Mouse (Mus musculus): ENCODE data around the gene Gpr88. TPM values are rescaled to one million over a fixed set of nuclear protein-coding genes. Genes with fewer than 3 reads are reported as not detected.
A peak's percentile ranks its signal among the peaks of the same experiment; 100 is the strongest.

Gene Gpr88
- polyA plus RNA-seq (2014; fragmentation: Nextera tagmentation; extraction: Ambion mirVana), result 1.8 and 2.8 TPM in 2 replicates

DNA sequence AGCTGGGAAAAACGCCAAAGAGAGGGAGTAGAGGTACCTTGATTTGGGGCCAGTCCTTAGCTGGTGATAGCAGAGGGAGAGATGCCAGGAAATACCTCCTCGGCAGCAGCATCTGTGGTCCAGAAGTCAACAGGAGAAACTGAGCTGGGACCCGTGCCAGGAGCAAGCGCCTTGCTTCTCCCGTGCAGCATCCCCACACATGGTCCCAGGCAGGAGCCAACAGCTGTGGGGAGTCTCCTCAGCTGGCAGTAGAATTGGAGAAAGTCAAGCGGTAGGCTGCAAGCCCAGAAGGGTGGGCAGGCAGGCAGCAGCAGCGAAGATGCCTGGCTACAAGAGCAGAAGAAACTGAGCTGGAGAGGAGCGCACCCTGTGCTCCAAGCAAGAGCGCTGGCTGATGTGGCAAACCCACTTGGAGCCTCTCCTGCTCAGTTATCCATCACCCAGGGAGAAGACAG, at the start of gene Gpr88:
Gene Gpr88, minus strand, starts transcription at position 427 of the 455 bp plus-strand sequence.
- Histone ChIP-seq H3K27ac (replicated peaks; ENCODE audit: low read depth, low read length) (no peak within 1 kb of the TSS), H3K27me3 (ENCODE audit: control insufficient read depth, insufficient read depth, low read length) (peaks cover 16% of the 10 kb centered on the region)
- WGBS, result 2% methylated on average over 9 of the region's 9 CpGs

DNA sequence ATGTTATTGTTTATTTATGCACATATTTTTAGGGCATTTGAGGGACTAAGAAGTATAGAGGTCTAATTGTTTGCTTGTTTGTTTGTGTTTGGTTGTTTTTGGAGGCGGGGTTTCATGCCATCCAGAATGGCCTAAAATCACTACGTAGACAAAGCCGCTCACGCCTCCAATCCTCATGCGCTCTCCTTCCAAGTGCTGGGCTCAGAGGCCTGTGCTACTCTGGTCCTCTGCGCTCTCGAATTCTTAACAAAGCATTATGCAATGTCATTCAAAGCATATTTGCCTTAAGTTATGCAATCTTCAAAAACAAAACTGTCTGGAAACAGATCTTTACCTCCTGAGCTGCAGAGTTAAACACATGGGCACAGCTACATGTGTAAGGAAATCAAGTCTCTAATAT, 49.3 kb upstream of the Gpr88 start:
- H3K27ac ChIP-seq (replicated peaks; ENCODE audit: low read depth, low read length), result no peak overlapping the region
- WGBS, result 95% methylated on average over 7 of the region's 7 CpGs
- no peak overlapping the region for H3K4me3 ChIP-seq (replicated peaks; ENCODE audit: low read depth, low read length)
- no peaks in the 10 kb centered on the region for H3K4me1 ChIP-seq (ENCODE audit: control insufficient read depth, insufficient read depth, low read length)
- 0 out of 2 replicates have a peak, but pooled peaks cover 9% of the 10 kb centered on the region for H3K36me3 ChIP-seq (ENCODE audit: control insufficient read depth, insufficient read depth, low read length)
- H3K9me3 ChIP-seq (ENCODE audit: control insufficient read depth, low read length), result no peaks in the 10 kb centered on the region
- DNase-seq (no peak), ATAC-seq (ENCODE audit: low FRiP score, low TSS enrichment) (no peak)
- H3K27me3 ChIP-seq (ENCODE audit: control insufficient read depth, insufficient read depth, low read length), result no peaks in the 10 kb centered on the region
- no peak overlapping the region for H3K9ac ChIP-seq (replicated peaks; ENCODE audit: low read length)
- H3K4me2 ChIP-seq (ENCODE audit: low read length), result no peak overlapping the region

More for the DNA sequence above, at the start of gene Gpr88:
- Histone ChIP-seq H3K9ac (replicated peaks; ENCODE audit: low read length) (peak within 1 kb of the TSS; percentile 55), H3K9me3 (ENCODE audit: control insufficient read depth, low read length) (no peaks in the 10 kb centered on the region), H3K4me2 (ENCODE audit: low read length) (peak within 1 kb of the TSS; percentile 100), H3K4me3 (replicated peaks; ENCODE audit: low read depth, low read length) (peak within 1 kb of the TSS; percentile 59), H3K36me3 (ENCODE audit: control insufficient read depth, insufficient read depth, low read length) (no peaks in the 10 kb centered on the region), H3K4me1 (ENCODE audit: control insufficient read depth, insufficient read depth, low read length) (peaks cover 12% of the 10 kb centered on the region)
- peak; percentile 71 for DNase-seq
- peak; percentile 31 for ATAC-seq (ENCODE audit: low FRiP score, low TSS enrichment)

DNA sequence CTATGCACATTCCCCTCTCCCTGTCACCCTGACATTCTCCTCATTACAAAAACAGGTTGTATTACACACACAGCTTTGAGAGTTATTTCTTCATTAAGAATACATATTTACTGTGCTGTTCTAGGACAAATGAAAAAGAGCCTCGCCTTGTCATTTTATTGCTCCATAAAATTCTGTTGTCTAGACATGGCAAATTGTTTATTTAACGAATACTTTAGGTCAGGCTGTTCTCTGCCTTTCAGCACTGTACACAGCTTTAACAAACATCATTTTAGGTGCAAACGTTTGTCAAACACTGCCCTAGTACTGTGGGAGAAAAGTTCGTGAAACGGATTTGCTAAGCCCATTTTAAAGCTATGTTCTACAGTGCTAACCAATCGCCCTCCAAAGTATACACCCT, 48.5 kb upstream of the Gpr88 start:
- Histone ChIP-seq H3K9ac (replicated peaks; ENCODE audit: low read length) (no peak overlapping the region), H3K4me2 (ENCODE audit: low read length) (no peak overlapping the region), H3K27ac (replicated peaks; ENCODE audit: low read depth, low read length) (no peak overlapping the region), H3K27me3 (ENCODE audit: control insufficient read depth, insufficient read depth, low read length) (no peaks in the 10 kb centered on the region), H3K36me3 (ENCODE audit: control insufficient read depth, insufficient read depth, low read length) (0 out of 2 replicates have a peak, but pooled peaks cover 16% of the 10 kb centered on the region), H3K4me3 (replicated peaks; ENCODE audit: low read depth, low read length) (no peak overlapping the region), H3K4me1 (ENCODE audit: control insufficient read depth, insufficient read depth, low read length) (no peaks in the 10 kb centered on the region), H3K9me3 (ENCODE audit: control insufficient read depth, low read length) (no peaks in the 10 kb centered on the region)
- no peak for ATAC-seq (ENCODE audit: low FRiP score, low TSS enrichment)
- DNase-seq, result no peak
- 88% methylated on average over 6 of the region's 6 CpGs for WGBS

DNA sequence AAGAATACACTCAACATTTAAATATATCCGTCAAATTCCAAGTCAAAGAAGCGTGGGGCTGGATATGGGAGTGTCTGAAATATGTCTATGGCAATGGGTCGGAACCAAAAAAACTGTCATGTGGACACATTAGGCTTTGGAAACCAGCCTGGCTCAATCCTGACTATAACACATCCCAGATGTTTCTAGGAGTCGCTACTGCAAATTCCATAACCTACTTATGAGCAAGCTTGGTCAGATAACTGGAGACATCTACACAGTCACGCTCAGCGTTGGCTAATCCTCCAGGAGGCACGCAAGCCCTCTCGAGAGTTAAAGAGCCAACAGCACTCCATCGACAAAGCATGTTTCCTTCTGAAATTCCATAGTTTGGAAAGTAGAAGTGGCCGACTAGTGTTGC, 45.4 kb upstream of the Gpr88 start:
- Histone ChIP-seq H3K36me3 (ENCODE audit: control insufficient read depth, insufficient read depth, low read length) (0 out of 2 replicates have a peak, but pooled peaks cover 18% of the 10 kb centered on the region), H3K4me1 (ENCODE audit: control insufficient read depth, insufficient read depth, low read length) (no peaks in the 10 kb centered on the region), H3K4me2 (ENCODE audit: low read length) (no peak overlapping the region), H3K9ac (replicated peaks; ENCODE audit: low read length) (no peak overlapping the region), H3K4me3 (replicated peaks; ENCODE audit: low read depth, low read length) (no peak overlapping the region), H3K27me3 (ENCODE audit: control insufficient read depth, insufficient read depth, low read length) (no peaks in the 10 kb centered on the region), H3K9me3 (ENCODE audit: control insufficient read depth, low read length) (no peaks in the 10 kb centered on the region), H3K27ac (replicated peaks; ENCODE audit: low read depth, low read length) (no peak overlapping the region)
- 93% methylated on average over 10 of the region's 10 CpGs for WGBS
- ATAC-seq (ENCODE audit: low FRiP score, low TSS enrichment) (no peak), DNase-seq (no peak)

DNA sequence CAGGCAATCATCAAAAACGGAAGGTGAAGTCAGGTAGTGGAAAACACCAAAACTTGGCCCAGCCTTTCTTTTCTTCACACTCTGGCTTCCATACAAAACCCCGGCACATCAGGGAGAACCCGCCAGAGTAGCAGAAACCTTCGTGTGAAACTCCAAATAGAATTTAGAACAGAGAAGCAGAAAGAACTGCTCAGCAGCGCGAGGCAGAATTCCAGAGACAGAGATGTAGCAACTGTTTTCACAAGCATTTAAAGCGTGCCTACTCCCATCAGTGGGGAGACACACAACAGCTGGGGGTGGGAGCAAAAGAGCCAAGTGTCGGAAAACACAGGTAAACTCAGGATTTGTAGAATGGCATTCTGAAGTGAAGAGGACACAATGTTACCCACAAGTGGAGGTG, 44.7 kb upstream of the Gpr88 start:
- Histone ChIP-seq H3K4me2 (ENCODE audit: low read length) (no peak overlapping the region), H3K9ac (replicated peaks; ENCODE audit: low read length) (no peak overlapping the region), H3K27ac (replicated peaks; ENCODE audit: low read depth, low read length) (no peak overlapping the region), H3K36me3 (ENCODE audit: control insufficient read depth, insufficient read depth, low read length) (peaks cover 25% of the 10 kb centered on the region; the same call in 1 of the 2 replicates), H3K4me3 (replicated peaks; ENCODE audit: low read depth, low read length) (no peak overlapping the region), H3K4me1 (ENCODE audit: control insufficient read depth, insufficient read depth, low read length) (no peaks in the 10 kb centered on the region), H3K9me3 (ENCODE audit: control insufficient read depth, low read length) (no peaks in the 10 kb centered on the region), H3K27me3 (ENCODE audit: control insufficient read depth, insufficient read depth, low read length) (no peaks in the 10 kb centered on the region)
- WGBS, result 90% methylated on average over 8 of the region's 8 CpGs
- no peak for ATAC-seq (ENCODE audit: low FRiP score, low TSS enrichment)
- DNase-seq, result no peak

DNA sequence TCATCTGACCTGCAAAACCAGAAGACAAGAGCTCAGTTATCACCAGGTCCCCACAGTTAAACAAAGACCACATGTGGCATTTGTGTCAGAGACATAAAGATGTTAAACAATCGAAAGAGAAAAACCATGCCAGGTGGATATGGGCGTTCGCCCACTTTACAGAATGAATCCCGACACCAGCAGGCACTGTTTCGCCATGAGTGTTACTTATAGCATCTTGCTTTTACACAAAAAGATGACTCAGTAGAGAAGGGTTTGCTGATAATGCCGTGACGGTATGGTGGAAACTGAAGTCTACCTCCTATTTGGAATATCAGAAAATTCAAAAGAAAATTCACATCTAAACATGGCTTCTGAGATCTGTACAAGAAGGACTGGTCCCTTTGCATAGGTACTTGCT, 43.9 kb upstream of the Gpr88 start:
- ATAC-seq (ENCODE audit: low FRiP score, low TSS enrichment) (no peak), DNase-seq (no peak)
- Histone ChIP-seq H3K9ac (replicated peaks; ENCODE audit: low read length) (no peak overlapping the region), H3K36me3 (ENCODE audit: control insufficient read depth, insufficient read depth, low read length) (peaks cover 22% of the 10 kb centered on the region; the same call in 1 of the 2 replicates), H3K27ac (replicated peaks; ENCODE audit: low read depth, low read length) (no peak overlapping the region), H3K27me3 (ENCODE audit: control insufficient read depth, insufficient read depth, low read length) (no peaks in the 10 kb centered on the region), H3K4me2 (ENCODE audit: low read length) (no peak overlapping the region), H3K9me3 (ENCODE audit: control insufficient read depth, low read length) (no peaks in the 10 kb centered on the region), H3K4me1 (ENCODE audit: control insufficient read depth, insufficient read depth, low read length) (no peaks in the 10 kb centered on the region), H3K4me3 (replicated peaks; ENCODE audit: low read depth, low read length) (no peak overlapping the region)
- WGBS, result 95% methylated on average over 7 of the region's 7 CpGs

DNA sequence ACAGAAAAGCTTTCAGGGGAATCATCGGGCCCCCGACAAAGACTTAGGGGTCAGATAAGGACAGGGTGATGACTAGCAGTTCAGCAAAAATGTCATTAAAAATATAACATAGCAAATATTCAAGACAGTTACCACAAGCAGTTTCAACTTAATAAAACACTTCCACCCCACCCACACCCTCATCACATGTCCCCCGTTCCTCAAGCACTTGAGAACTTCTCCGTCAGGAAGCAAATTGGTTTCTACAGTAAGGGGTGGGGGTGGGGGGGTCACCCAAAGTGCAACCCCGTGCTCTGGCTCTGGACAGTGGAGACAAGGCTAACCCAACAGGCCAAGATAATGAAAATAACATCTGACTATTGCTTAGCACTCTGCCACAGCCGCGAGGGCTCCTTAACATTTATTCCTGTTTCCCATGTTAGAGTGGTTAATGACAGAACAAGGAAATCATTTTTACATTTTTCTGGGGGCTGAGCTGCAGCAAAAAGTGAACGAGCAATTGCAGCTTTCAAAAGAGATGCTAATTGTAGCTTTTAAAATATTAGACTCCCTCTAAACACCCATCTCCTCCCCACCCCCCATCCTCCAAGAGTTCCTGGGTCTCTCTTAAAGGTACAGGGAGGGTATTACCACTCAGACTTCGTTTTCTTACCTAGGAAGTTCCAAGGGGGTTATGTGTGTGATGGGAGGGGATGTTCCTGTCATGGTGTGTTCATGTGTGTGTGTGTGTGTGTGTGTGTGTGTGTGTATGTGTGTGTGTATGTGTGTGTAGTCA, 36.9 kb upstream of the Gpr88 start:
- H3K9ac ChIP-seq (replicated peaks; ENCODE audit: low read length), result no peak overlapping the region
- no peak overlapping the region for H3K4me2 ChIP-seq (ENCODE audit: low read length)
- no peak for DNase-seq
- H3K9me3 ChIP-seq (ENCODE audit: control insufficient read depth, low read length), result no peaks in the 10 kb centered on the region
- H3K27ac ChIP-seq (replicated peaks; ENCODE audit: low read depth, low read length), result no peak overlapping the region
- H3K4me3 ChIP-seq (replicated peaks; ENCODE audit: low read depth, low read length), result no peak overlapping the region
- H3K27me3 ChIP-seq (ENCODE audit: control insufficient read depth, insufficient read depth, low read length), result no peaks in the 10 kb centered on the region
- 89% methylated on average over 9 of the region's 9 CpGs for WGBS
- H3K36me3 ChIP-seq (ENCODE audit: control insufficient read depth, insufficient read depth, low read length), result peaks cover 7% of the 10 kb centered on the region; the same call in 1 of the 2 replicates
- H3K4me1 ChIP-seq (ENCODE audit: control insufficient read depth, insufficient read depth, low read length), result no peaks in the 10 kb centered on the region
- ATAC-seq (ENCODE audit: low FRiP score, low TSS enrichment), result no peak

DNA sequence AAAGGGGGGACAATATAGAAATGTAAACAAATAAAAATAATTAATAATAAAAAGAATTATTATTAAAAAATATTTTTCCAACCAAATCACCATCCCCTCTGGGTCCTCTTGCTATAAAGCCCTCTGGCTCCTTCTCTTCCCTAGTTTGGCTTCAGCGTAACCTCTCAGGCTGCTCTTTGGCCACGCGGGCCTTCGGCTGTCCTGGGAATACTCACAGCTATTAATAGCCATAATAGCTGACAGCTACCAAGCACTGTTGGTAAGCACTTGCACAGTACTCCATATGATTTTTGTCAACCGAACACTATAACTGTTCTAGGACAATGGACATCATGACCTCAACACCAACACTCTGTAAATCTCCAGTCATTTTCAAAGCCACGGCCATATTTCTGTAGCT, 35.5 kb upstream of the Gpr88 start:
- ATAC-seq (ENCODE audit: low FRiP score, low TSS enrichment) (no peak), DNase-seq (no peak)
- no peaks in the 10 kb centered on the region for H3K4me1 ChIP-seq (ENCODE audit: control insufficient read depth, insufficient read depth, low read length)
- WGBS, result 90% methylated on average over 6 of the region's 6 CpGs
- H3K36me3 ChIP-seq (ENCODE audit: control insufficient read depth, insufficient read depth, low read length), result peaks cover 7% of the 10 kb centered on the region; the same call in 1 of the 2 replicates
- no peak overlapping the region for H3K4me2 ChIP-seq (ENCODE audit: low read length)
- H3K9me3 ChIP-seq (ENCODE audit: control insufficient read depth, low read length), result no peaks in the 10 kb centered on the region
- H3K27ac ChIP-seq (replicated peaks; ENCODE audit: low read depth, low read length), result no peak overlapping the region
- H3K27me3 ChIP-seq (ENCODE audit: control insufficient read depth, insufficient read depth, low read length), result no peaks in the 10 kb centered on the region
- no peak overlapping the region for H3K4me3 ChIP-seq (replicated peaks; ENCODE audit: low read depth, low read length)
- H3K9ac ChIP-seq (replicated peaks; ENCODE audit: low read length), result no peak overlapping the region

DNA sequence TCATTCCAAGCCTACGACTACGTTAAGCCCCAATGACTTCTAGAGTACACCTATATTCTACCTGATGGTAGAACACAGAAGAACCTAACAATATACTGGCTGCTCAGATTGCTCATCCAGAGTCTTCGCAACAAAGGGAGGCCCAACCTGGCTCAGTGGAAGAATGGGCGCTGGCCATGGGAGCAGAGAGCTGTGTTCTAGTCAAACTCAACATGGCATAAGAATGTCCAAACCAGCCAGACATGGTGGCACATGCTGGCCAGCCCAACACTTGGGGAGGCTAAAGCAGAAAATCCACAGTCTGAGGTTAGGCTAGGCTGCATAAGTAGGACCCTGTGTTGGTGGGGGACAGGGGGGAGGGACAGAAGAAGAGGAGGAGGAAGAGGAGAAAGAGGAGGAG, 31.4 kb upstream of the Gpr88 start:
- Histone ChIP-seq H3K9me3 (ENCODE audit: control insufficient read depth, low read length) (no peaks in the 10 kb centered on the region), H3K27ac (replicated peaks; ENCODE audit: low read depth, low read length) (no peak overlapping the region), H3K36me3 (ENCODE audit: control insufficient read depth, insufficient read depth, low read length) (no peaks in the 10 kb centered on the region), H3K4me3 (replicated peaks; ENCODE audit: low read depth, low read length) (no peak overlapping the region), H3K27me3 (ENCODE audit: control insufficient read depth, insufficient read depth, low read length) (no peaks in the 10 kb centered on the region), H3K4me1 (ENCODE audit: control insufficient read depth, insufficient read depth, low read length) (no peaks in the 10 kb centered on the region), H3K4me2 (ENCODE audit: low read length) (no peak overlapping the region), H3K9ac (replicated peaks; ENCODE audit: low read length) (no peak overlapping the region)
- no peak; the same call in 1 of the 2 replicates for ATAC-seq (ENCODE audit: low FRiP score, low TSS enrichment)
- DNase-seq, result no peak
- WGBS, result 89% methylated on average over 4 of the region's 4 CpGs

Measured in midbrain, embryonic 14.5 days (tissue).